Comparison of ENCODE assay signal across 7 mouse cellular contexts in genomic region chr13:55464027-55464884, GRCm38 (mm10). TPM values are rescaled to one million over a fixed set of nuclear protein-coding genes. Genes with fewer than 3 reads are reported as not detected.
DNase-seq lines count a peak whose midpoint lies in the region; ATAC-seq and TF ChIP-seq lines count a peak whose summit lies in the region.

TSS of gene Prr7 (plus strand) at chr13:55464267.

- H3K27ac ChIP-seq in spleen, adult 2 months (ENCODE audit: insufficient read depth, low read length): peak within 1 kb of the TSS; percentile 66

- H3K4me3 ChIP-seq in spleen, adult 2 months (ENCODE audit: extremely low read depth, insufficient read depth, insufficient read length): peak within 1 kb of the TSS; percentile 63

- TF ChIP-seq CTCF in spleen, adult 2 months (IDR thresholded peaks at IDR 0.05; ENCODE audit: extremely low read depth, insufficient read depth, insufficient read length, insufficient replicate concordance): no peak

- TF ChIP-seq POLR2A in spleen, adult 2 months (IDR thresholded peaks at IDR 0.05; ENCODE audit: low read depth, low read length): no peak

- peaks cover 23% of the 10 kb centered on the region for H3K4me1 ChIP-seq in spleen, adult 2 months (ENCODE audit: control insufficient read depth, insufficient read depth, insufficient read length)

- H3K36me3 ChIP-seq in spleen, adult 2 months (ENCODE audit: control insufficient read depth, insufficient read depth, low read length): peaks cover 17% of the 10 kb centered on the region

- ATAC-seq in megakaryocyte progenitor cell, adult 5-6 weeks (replicated peaks; ENCODE audit: poor library complexity): peak; percentile 30; the same call in 1 of the 2 replicates

- under 1% methylated on average over 61 of the region's 84 CpGs for WGBS in spleen, adult 2 months

- peak; percentile 89 for DNase-seq in CD4-positive helper T cell, adult 2 months (ENCODE audit: low read depth, low spot score)
- peak; percentile 71 for DNase-seq in MN1 (ENCODE audit: low spot score)
- DNase-seq in embryo, embryonic 11 days: peak; percentile 91
- peak; percentile 48 to 55 for DNase-seq in heart, postnatal 10 days
- peak in 1 of 2 experiments; percentile 79 for DNase-seq in left cerebral cortex, adult 8-10 months (ENCODE audit: low spot score in 2 of 2)
- peak in 1 of 2 experiments; percentile 56 for DNase-seq in spleen, adult 2 months (ENCODE audit: low read depth in 1 of 2, low spot score in 2 of 2)

- intact Hi-C loops in heart, postnatal 10 days (cut with DNase I): no loop called here

- no peaks in the 10 kb centered on the region for H3K27me3 ChIP-seq in spleen, adult 2 months (ENCODE audit: control insufficient read depth, insufficient read depth, low read length)

RNA-seq across cellular contexts. Expression of gene Prr7, which starts in this region (rescaled TPM):
- total RNA-seq in heart, postnatal 10 days (2021): 1 to 10 TPM; 1.7 to 1.8 TPM
- total RNA-seq in left cerebral cortex, adult 8-10 months (2022): 10 to 100 TPM; 50.8 to 62.7 (median 59.7) TPM
- 0.72 and 1.7 TPM in 2 replicates for total RNA-seq in megakaryocyte progenitor cell, adult 5-6 weeks (2015)
- 1.5 TPM in 2 replicates for total RNA-seq in megakaryocyte progenitor cell, adult 5-6 weeks (2017)
- 16.2 and 33.9 TPM in 2 replicates for polyA plus RNA-seq in spleen, adult 2 months (2012; rRNA removed)

Comparison
In these comparisons a context has a peak if more than half of its experiments do, and no peak if none do; other contexts are left out.
1. RNA of gene Prr7 (total RNA-seq): 50.8 to 62.7 TPM in left cerebral cortex, adult 8-10 months; 1.7 to 1.8 TPM in heart, postnatal 10 days and 0.72 to 1.7 TPM in megakaryocyte progenitor cell, adult 5-6 weeks; every median in the first group is over 10 times any median in the second.